Mouse (Mus musculus) T-helper 1 cell (primary cell): ENCODE data around the gene Olfr132.
"Not testable (repeated sequence)": the region's sequence is repeated elsewhere in the genome, so short reads cannot be mapped to it uniquely, and the experiment has no call there.

Source experiments
- in situ Hi-C: fragments of 300-600 bp; cut with MboI, MseI; formaldehyde crosslinking; loops from one replicate; pipeline ENCODE4 v1.15.1; 2025; ENCODE audit warnings: high pct_unique_total_duplicates

The Olfr132 gene

DNA sequence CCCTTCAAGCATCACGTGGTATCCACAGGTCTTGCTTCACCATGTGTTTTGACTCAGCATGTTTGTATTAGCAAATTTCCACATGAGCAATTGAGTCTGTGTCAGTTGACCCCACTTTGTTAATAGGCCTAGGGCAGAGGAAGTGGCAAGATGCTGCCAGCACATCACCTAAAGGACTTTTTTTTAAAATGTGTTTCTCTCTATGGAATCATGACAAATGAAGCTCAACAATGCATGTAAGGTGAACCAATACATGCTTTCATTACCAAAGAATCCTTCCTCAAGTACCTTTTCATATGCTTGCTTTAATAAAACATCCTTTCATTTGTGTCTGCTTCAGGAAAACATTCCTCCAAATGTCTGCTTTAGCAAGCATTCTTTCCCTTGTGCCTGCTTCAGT lies at the start of gene Olfr132:
TSS of gene Olfr132 (minus strand) at position 101 of the 400 bp plus-strand sequence.
- in situ Hi-C loops, result no loop called here

GRCm38 (mm10) chr17:38171088-38171487 lies 36.8 kb upstream of the Olfr132 start, which contains the start of gene Olfr134:
TSS of gene Olfr134 (plus strand) at chr17:38171388.
- in situ Hi-C loops, result no loop called here

DNA sequence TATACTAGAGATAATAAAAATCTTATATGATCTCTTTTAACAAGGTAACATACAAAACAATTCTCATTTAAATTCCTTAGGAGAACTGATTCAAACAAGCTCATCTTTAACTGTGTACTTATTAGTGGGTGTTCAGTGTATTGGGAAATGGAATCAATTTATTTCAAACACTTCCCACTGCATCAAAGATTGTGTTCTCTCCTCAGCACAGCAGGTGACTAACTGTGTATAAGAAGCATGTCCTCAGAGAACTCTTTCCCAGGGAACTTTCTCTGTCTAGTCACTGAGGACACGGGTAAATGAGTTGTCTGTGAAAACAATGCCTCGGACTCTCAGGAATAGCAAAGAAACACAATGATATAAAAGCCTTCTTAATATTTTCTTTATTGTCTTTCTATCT lies 10.7 kb upstream of the Olfr132 start, which contains the start of gene Olfr133:
TSS of gene Olfr133 (plus strand) at position 301 of the 400 bp plus-strand sequence.
- in situ Hi-C loops, result loop anchor here (10.0 kb wide), 1 partner anchor 840 kb away; no protein-coding TSS in a partner anchor

- in situ Hi-C loops, result not testable (repeated sequence)
Measured at GRCm38 (mm10) chr17:38125371-38125770, 9.0 kb downstream of the Olfr132 start.

GRCm38 (mm10) chr17:38124199-38124598 lies 10.1 kb downstream of the Olfr132 start:
- in situ Hi-C loops, result not testable (repeated sequence)

GRCm38 (mm10) chr17:38088593-38088992 lies 45.7 kb downstream of the Olfr132 start, which contains the start of gene Olfr131:
TSS of gene Olfr131 (minus strand) at chr17:38088693.
- in situ Hi-C loops, result no loop called here

- in situ Hi-C loops, result no loop called here
Measured at GRCm38 (mm10) chr17:38082364-38082763, 52.0 kb downstream of the Olfr132 start.
